Mouse (Mus musculus) layer of hippocampus, postnatal 36 days (tissue): ENCODE measurements around the gene Mapk8. TPM values are rescaled to one million over a fixed set of nuclear protein-coding genes. Genes with fewer than 3 reads are reported as not detected.
"Not testable (repeated sequence)": the region's sequence is repeated elsewhere in the genome, so short reads cannot be mapped to it uniquely, and the experiment has no call there.

Experiments
- DNase-seq, 2 experiments: peaks; one replicate each; pipeline ENCODE4 v3.0.0; 2022
- total RNA-seq, 2 experiments: library from RNA; stranded (reverse); gene quantifications; 2 replicates each; pipeline ENCODE4 v1.2.3; 2021

Mapk8 gene
- total RNA-seq: 10 to 100 TPM; 83.3 to 88.5 TPM

DNA sequence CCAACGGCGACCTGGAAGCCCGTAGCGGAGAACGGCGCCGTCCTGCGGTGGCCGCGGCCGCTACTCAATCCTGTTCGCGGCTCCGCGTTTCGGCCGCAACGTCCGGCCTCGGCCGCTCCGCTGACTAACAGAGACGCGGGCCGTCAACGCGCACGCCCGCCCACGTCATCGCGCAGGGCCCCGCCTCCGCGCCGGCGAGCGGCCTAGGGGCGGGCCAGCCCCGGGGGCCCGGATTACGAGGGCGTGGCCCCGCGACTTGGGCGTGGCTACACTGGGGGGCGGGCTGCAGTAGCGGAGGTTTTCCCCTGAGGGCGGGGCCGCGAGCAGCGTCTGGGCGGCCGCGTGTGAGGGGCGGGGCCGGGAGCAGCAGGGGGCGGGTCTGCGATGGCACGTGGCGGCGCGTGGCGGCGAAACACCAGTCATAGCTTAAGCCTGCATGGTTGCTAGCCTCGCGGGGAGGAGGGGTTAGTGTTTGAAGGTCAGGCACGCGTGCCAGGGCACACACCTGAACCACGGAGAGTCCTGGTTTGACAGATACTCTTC, at the start of gene Mapk8:
Gene Mapk8, minus strand, starts transcription at position 132 of the 543 bp plus-strand sequence.
- peak; percentile 97 for DNase-seq

DNA sequence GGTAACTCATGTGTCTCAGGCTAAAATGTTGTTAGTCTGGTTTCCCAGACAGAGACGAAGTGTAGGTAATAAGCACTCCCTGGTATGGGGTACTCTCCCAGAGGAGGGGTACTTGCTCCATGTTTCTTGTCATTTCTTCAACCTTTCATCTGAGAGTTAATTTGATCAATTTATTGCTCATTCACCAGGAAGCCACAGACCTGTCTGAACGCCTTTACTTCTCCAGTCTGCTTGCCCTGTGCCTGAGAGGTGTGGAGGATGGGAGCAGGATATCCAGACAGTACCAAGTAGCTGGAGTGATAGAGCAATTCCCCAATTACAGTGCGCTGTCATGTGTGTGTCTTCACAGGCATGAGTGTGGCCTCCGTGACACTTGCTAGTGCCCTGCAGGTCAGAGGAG, 48.3 kb upstream of the Mapk8 start:
- no peak for DNase-seq

DNA sequence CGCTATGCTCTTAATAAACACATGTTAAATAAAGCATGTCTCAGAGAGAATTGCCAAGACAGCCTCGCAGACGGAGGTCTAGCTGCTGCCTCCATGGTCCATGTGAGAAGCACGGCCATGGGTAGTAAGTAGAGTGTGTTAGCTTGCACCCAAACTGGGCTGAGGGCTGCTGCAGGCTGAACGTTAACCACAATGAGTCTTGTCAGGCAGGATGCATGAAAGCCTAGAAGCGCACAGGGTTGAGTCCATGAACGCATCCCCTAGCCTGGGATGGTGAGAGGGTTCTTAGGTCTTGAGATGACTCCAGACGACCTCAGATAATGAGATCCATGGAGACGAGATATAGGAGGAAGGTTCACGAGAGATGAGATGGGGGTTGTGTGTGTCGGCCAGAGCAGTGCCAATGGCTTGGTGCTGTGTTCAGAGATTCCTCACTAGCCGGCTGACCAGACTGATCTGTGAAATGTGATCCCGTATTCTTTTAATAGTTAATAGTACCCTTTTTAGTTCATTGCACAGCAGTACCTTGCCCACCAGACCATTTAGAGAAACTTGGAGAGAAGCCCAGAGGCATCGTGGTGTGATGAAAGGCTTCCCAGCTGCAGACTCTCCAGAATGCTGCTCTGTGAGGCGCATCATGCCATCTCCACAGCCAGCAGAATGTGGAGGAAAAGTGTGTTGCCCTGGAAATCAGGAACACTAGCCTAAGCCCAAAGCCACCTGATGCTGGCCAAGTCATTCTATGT, 41.0 kb upstream of the Mapk8 start:
- DNase-seq: no peak

DNA sequence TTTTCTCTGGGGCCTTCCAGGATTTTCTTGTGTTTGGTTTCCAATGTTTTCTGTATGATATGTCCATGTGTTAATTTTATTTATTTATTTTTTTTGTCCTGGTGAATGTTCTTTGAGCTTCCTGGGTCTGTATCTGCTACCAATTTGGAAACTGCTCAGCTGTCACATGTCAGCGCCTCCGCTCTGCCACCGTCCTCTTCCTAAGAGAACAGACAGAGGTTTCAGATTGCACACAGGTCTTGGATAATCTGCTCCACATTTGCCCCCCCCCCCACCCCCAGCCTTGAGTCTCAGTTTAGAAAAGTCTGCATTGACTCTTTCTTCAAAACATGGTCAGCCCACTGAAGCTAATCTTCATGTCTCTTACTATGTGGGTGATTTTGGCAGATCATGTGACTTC, 35.0 kb upstream of the Mapk8 start:
- no peak for DNase-seq

DNA sequence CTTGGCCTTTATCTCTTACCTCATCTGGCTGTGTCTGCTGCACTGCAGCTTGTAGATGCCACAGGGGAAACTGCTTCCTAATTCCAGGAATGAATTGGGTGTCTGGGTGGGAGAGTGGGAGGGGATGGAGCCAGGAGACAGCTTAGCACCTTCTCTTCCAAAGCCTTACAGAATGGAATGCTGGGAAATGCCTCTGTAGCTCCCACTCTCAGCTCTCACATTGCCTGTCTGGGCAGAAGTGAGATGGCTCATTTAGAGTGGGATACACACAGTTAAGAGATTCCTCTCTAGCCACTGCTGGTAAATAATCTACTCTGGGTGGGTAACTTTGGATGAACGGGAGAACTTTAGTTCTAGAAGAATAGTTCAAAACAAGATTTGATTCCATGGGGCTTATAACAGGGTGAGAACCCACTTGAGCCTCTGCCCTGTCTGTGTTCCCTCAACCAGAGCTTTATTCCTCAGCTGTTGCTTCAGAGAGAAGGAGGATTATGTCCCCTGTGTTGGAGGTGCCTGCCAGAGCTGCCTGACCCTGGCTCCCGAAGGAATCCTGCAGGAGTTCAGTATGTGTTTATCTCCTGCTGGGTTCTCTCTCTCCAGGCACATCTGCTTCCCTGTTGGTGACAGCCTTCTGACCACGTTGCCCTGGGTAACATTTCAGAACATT, 29.3 kb upstream of the Mapk8 start:
- DNase-seq: no peak

DNA sequence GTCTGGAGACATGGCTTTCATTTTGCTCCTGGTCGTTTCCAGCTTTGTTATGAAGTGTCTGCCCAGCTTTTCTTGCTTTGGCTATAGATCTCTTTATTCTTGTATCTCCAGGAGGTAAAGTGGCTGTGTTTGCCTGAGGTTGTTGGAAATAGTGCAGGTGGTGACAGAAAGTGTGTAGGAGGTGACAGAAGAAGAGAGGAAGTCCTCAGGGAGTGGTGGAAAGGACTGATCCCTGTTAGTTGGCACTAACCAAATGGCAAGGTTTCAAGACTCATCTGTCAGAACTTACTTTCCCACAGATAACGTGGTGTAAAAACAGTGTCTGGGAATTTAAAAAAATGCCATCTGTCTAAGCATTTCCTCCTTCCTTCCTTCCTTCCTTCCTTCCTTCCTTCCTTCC, 27.5 kb upstream of the Mapk8 start:
- DNase-seq: no peak

DNA sequence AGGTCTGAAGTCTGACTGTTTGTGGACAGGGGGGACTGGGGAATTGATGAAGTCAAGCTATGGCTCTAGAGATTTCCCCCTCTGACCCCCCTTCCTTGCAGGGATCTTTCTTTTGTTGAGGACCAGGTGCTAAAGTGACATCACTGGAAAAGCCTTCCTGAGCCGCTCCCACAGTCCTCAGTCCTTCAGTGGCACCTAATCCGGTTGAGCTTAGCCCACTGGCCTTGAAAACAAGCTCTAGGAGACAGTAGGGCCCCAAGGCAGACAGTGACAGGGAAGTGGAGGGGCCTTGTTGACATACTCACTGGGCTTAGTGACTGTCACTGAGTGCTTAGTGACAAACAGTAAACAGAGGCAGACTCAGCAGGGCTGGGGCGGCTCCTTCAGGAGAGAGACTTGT, 24.4 kb upstream of the Mapk8 start, which contains the start of gene Frmpd2:
Gene Frmpd2, plus strand, starts transcription at position 366 of the 400 bp plus-strand sequence.
- DNase-seq: no peak

DNA sequence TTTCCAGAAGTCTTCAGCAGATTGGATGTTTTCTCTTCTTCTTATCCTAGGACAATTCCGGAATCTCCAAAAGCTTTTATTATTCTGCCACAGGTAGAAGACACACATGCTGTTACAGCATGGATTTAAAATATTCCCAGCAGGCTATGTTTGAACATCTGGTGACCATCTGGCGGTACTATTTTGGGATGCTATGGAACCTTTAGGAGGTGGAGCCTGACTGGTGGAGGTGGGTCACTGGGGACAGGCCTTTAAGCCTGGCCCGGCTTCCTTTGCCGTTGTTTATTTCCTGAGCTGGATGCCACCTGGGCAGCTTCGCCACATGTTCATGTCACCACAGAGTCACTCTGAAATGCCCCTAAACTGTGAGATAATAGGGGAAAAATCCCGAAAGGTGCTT, 20.8 kb upstream of the Mapk8 start:
- DNase-seq: no peak

DNA sequence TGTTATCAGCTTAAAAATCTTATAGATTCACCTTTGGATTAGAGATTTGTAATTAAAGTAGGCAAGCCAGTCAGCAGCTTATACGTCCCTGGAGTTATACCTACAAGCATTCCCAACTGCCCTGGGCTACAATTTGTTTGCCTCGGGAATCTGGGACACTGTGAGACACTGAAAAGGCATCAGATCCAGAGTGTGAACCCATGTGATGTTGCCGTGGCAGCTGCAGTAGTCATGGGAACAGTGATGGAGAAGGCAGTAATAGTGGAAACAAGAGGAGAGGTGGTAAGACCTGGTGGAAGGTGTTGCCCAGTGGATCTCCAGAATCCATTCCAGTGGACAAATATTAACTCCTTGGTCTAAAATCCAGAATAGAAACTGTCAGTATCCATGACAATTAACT, 16.7 kb upstream of the Mapk8 start:
- DNase-seq: no peak

DNA sequence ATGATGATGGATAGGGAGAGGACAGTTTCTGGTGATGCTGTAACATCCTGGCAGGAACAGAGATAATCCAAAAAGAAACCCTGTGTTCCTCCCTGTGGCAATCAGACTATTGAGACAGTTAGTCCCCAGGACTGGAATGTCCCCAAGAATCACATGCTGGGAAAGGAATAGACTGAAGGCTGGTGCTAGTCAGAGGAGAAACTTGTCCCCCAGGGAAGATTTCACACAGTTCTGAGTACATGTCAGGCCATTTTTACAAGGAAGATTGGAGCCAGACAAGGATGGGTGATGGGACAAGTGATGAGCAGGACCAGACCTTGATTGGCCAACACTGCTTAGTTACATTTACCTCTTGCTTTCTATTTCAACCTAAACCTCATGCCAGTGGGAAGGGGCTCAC, 3.4 kb upstream of the Mapk8 start:
- no peak for DNase-seq

DNA sequence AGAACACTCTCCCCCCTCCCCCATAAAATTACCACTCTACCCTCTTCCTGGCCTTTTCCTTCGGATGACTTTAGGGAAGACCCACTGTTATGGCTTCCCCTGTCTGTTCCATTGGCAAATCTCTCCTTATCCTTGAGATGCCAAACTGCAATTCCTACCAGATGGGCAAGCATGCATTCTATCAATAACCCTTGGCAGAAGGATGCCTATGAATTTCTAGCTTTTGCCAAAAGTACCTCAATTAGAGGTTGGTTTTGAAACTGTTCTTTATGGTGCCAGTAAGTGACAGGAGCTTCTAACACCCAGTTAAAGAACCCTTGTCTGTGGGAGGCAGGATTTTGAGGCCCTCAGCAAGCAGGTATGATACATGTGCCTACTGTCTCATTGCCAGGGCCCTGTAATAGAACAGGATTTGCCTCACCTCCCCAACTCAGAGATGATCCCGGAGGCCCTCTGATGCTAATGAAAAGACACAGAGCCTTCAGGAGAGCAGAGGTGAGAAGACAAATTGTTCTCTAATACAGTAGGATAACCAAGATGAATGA, 2.4 kb upstream of the Mapk8 start:
- DNase-seq: no peak

DNA sequence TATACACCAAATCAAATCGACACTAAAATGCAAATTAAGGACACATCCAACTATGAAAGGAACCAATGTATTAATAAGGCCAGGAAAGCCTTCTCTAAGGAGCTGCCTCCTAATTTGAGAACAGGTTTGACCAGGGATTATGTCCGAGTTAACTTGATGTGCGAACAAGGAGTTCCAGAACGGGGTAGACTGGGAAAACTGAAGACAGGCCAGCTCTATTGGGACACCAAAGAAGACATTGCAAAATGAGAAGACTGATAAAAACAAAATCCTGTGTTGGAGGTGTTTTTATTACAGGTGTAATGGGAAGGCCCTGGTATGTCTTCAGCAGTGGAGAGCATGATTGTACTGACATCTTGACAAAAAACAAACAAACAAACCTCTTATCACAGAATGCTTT, 1.3 kb upstream of the Mapk8 start:
- DNase-seq: no peak

DNA sequence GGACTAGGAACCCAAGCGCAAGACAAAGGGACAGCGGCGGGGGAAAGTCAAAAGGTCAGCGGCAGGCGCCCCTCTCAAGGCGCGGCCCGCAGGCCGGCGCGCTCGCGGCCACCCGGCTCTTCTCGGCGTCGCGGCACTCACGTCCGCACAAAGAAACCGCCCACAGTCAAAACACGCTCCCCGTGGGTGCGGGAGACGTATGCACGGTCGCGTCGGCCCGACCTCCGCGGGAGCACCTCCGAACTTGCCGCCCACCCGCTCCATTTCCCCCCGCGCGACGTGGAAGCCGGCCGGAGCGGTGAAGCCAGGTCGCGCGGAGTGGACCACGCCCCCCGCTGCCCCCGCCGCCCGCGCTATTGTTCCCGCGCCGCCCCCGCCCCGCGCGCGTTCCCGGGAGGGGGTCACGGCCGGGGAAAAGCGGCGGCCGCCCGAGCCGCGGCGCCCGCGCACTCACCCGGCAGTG, 366 bp downstream of the Mapk8 start:
- DNase-seq: peak in 1 of 2 experiments; percentile 45

DNA sequence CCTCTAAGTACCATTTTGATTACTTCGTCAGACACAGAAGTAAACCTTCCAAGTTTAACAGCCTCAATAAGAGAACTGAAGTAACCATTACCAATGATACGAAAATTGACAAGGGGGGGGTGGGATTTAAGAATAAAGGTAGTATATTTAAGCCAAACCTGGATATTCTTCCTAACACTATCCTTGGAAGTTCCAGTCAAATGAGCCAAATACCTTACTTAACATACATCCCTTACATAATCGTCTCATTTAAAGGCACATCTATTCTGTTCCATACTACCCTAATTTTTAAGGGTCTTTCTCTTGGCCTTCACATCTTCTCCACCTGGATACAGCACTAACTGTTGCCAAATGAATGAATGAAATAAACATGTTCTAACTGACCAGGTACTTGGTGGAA, 996 bp downstream of the Mapk8 start:
- DNase-seq: no peak

DNA sequence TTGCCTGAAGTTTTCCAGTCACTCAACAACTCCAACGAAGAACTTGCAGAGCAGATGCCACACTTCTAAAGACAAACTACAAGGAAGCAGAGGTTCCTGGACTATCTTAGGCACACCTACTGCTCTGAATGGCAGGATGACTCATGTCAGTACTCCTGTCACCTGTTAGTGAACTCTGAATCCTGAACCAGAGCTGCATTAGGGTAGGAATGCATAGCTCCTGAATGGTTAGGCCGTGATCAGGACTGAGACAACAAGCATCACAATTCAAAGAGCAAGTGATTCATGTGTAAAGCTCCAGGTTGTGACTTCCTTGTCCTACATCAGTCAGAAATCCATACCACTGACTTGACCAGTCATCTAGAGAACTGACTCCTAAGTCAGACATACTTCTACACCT, 3.2 kb downstream of the Mapk8 start:
- DNase-seq: no peak

DNA sequence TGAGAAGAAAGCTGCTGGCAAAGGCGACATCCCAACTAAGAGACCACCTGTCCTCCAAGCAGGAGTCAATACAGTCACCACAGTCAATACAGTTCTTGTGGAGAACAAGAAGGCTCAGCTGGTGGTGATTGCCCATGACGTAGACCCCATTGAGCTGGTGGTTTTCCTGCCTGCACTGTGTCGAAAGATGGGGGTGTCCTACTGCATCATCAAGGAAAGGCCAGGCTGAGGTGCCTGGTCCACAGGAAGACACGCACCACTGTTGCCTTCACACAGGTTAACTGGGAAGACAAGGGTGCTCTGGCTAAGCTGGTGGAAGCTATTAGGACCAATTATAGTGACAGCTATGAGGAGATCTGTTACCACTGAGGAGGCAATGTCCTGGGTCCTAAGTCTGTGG, 14.5 kb downstream of the Mapk8 start:
- not testable (repeated sequence) for DNase-seq

DNA sequence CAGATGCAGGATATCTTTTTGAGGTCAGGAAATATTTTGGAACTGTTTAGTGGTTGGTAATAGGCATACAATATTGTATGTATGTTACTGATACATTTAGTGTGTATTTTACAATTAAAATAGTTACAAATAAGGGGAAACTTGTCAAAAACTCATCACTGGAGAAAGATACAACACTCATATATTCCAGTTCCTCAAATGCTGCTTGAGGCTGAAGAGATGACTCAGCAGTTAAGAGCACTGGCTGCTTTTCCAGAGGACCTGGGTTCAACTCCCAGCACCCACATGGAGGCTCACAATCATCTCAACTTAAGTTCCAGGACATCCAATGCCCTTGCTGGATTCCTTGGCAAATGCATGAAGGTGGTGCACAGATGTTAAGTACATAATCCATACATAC, 22.8 kb downstream of the Mapk8 start:
- no peak for DNase-seq

DNA sequence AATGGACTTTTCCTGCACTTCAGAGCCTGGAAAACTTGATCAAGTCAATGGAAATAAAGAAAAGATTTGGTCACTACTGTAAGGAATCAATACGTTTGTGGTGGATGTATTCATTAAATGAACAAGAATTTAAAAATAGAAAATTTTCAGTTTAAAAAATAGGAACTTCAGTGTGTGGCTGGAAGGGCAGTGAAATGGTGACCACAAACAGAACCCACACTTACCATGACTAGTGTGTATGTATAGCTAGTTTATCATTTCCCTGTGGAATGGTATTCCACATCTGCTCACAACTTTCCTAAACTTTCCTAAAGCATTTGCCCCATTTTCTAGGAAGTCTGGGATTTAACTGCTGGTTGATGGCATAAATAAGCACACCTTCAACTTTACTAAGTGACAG, 24.0 kb downstream of the Mapk8 start:
- DNase-seq: no peak

DNA sequence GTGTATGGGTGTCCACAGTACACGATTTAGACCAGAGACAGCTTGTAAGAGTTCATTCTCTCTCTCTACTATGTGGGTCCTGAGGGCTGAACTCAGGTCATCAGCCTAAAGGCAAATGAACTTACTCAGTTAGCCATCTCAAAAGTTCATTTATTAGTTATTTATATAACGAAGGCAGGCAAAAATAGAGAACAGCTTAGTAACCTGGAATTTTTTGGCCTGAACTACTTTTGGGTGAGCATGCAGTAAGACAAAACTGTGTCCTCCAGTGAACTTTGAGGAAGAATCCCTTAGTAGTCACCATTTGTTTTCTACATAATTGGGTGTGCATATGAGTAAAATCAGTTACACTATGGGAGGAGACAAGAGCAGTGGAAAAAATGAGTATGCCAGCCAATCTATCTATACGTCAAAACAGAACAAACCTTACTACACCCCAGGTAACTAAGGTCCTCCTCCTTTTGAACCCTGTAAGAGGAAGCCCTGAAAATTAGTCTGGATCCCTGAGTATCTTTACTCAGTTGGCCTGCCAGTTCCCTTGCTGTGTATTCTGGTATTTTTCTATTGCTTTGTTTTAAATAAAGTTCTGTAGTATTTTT, 28.5 kb downstream of the Mapk8 start:
- DNase-seq: no peak

DNA sequence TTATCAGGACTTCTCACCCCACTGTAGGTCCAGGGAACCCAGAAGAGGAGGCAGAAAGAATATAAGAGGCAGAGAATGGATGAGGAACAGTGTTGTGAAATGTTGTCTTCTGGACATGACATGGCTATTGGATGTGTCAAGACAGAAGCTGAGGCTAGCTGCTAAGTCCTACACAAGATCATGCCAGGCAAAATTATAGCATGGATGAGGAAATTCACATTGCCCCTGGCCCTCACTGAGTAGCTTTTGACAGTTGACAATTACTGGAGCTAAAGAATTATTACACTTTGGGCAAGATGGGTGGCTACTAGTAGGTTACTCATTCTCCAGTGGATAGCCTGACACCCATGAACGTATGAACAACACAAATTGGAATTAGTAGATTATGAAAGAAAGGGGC, 31.2 kb downstream of the Mapk8 start:
- DNase-seq: no peak

DNA sequence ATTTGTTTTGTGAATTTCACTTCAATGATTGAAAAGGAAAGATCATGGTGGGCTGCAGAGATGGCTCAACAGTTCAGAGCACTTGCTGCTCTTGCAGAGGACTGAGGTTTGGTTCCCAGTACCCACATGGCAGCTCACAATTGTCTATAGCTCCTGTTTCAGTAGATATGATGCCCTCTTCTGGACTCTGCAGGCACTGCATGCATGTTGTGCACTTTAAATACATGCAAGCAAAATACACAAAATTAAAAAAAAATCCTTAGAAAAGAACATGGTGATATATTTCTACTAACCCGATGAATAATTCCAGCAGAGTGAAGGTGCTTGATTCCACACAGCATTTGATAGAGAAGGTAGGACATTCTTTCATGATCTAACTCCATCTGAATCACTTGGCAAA, 44.6 kb downstream of the Mapk8 start:
- DNase-seq: no peak

DNA sequence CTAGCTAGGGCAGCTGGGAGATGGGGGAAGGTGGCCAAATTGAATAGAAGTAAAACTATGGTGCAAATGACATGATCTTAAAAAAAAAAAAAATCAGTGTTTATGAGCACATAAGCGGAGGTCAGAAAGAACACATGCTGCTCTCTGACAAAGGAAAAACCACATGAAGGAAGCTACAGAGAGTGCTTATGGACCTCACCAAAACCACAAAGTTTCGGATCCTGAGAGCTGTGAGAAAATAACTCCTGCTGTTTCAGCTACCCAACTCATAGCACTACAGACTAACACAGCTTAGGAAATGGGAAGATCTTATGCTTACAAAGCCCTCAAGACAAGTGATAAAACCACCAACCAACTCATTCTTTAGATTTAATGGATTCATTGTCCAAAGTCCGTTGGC, 46.9 kb downstream of the Mapk8 start:
- DNase-seq: no peak
